Mouse (Mus musculus) liver, adult 10 weeks (tissue): ENCODE measurements around the gene Gm12248. TPM values are rescaled to one million over a fixed set of nuclear protein-coding genes. Genes with fewer than 3 reads are reported as not detected.

Experiments used
- polyA plus RNA-seq: library from polyadenylated mRNA; stranded (reverse); fragments of 350-450 nt; fragmentation: Illumina TruSeq; extraction: RNeasy Lipid Tissue Mini Kit (QIAGEN cat#74804); gene quantifications from one replicate; pipeline ENCODE4 v1.2.3, GENCODE M21; 2014; ENCODE audit warnings: low read depth, low replicate concordance

The Gm12248 gene
- not detected for polyA plus RNA-seq

GRCm38 (mm10) chr11:58093021-58093528 lies at the start of gene Gm12248:
Gene Gm12248, minus strand, starts transcription at chr11:58093134.

GRCm38 (mm10) chr11:58103697-58104306 lies 10.9 kb upstream of the Gm12248 start, which contains the start of gene Cnot8:
Gene Cnot8, plus strand, starts transcription at chr11:58104153.

Other genes with a start within 250 kb of the Gm12248 start
- gene Larp1, start 84.1 kb downstream of the Gm12248 start, polyA plus RNA-seq: 22.3 TPM
- gene Cnot8, start 11.0 kb upstream of the Gm12248 start, polyA plus RNA-seq: 26.7 TPM
- 2.1 TPM for gene Gemin5, start 75.4 kb upstream of the Gm12248 start, polyA plus RNA-seq
- 38.3 TPM for gene Mrpl22, start 78.5 kb upstream of the Gm12248 start, polyA plus RNA-seq
- gene Igtp, start 106.4 kb upstream of the Gm12248 start, polyA plus RNA-seq: 40.1 TPM
- 50.2 TPM for gene Irgm2, start 106.5 kb upstream of the Gm12248 start, polyA plus RNA-seq
- not detected for gene 4930438A08Rik, start 181.7 kb upstream of the Gm12248 start, polyA plus RNA-seq
- 1.6 TPM for gene Zfp692, start 213.9 kb upstream of the Gm12248 start, polyA plus RNA-seq
- gene Zfp672, start 237.2 kb upstream of the Gm12248 start, polyA plus RNA-seq: 30.7 TPM
- 0.93 TPM for gene Sh3bp5l, start 237.6 kb upstream of the Gm12248 start, polyA plus RNA-seq